Mouse (Mus musculus) heart, postnatal 14 days (tissue): Measurements from ENCODE around the gene Dmrt2. TPM values are rescaled to one million over a fixed set of nuclear protein-coding genes. Genes with fewer than 3 reads are reported as not detected.

Experiments
- DNase-seq, 2 experiments: peaks; one replicate each; pipeline ENCODE4 v3.0.0; 2021 to 2022
- intact Hi-C: fragments of 180-260 bp; cut with DNase I; formaldehyde crosslinking; loops from one replicate; pipeline ENCODE4 v1.15.1; 2025
- long read RNA-seq, 2 experiments: library from polyadenylated mRNA; stranded (forward); transcript quantifications; one replicate each; pipeline ENCODE4 v2.0.0; 2021
- total RNA-seq, 2 experiments: library from RNA; stranded (reverse); gene quantifications; 2 replicates each; pipeline ENCODE4 v1.2.3; 2021

Gene Dmrt2
- under 1 TPM; 0.19 to 0.44 TPM for total RNA-seq
- long read RNA-seq, experiment 1: 0 reads
- long read RNA-seq, experiment 2: 0 reads

GRCm38 (mm10) chr19:25672101-25672950 lies at the start of gene Dmrt2:
Dmrt2 (plus strand) TSS chr19:25672411.
- intact Hi-C loops: loop anchor here (5.0 kb wide), 1 partner anchor 65 kb away; no protein-coding TSS in a partner anchor
- DNase-seq: peak; percentile 64 to 68

- intact Hi-C loops: loop anchor here (1.0 to 10.0 kb wide), 4 partner anchors 81 to 664 kb away; partner anchors contain the start of gene Cbwd1
- peak; percentile 69 to 80 for DNase-seq
Measured at GRCm38 (mm10) chr19:25628490-25628889, 43.7 kb upstream of the Dmrt2 start.

DNA sequence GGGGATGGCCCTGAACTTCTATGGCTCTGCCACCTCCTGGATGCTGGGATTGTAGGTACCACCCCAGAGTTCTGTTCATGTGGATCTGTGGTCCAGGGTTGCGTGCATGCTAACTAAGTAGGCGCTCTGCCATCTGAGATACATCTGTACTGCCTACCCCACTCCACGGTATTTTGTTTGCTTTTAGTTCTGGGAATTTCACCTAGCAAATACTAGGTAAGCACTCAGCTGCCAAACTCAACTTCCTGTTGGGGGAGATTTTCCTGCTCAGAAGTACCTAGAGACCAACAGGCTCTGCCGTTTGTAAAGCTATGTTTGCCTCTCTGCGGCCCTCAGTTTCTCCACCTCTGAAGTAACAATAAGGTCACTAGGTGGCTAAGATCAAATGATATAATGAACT lies 37.1 kb upstream of the Dmrt2 start:
- no peak for DNase-seq
- intact Hi-C loops: loop anchor here (10.0 kb wide), 1 partner anchor 530 kb away; no protein-coding TSS in a partner anchor

DNA sequence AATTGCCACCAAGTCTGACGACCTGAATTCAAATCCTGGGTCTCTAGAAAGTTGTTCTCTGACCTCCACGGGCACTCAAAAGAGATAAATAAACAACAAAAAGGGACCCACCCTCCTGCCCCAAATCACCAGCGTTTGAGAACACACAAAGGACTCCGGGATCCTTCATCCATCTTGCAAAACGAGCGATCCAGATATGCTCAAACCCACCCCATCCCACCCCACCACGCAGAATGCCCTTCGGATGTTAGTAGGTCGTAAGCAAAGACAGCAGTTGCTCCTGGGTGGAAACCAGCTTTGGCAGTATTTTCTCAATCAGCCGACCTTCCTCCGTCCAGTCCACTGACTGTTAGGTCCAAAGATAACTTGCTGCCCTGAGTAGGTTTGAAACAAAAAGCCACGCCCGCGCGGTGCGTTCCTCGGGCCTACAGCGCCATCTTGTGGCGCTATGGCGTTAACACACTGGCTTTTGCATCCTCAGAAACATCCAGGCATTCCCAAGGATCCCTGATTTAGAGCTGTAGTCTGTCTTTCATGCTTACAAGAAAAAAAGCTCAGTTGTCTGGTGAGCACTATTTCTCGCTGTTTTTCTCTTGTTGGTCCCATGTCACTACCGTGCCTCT lies 36.5 kb upstream of the Dmrt2 start:
- peak; percentile 68 to 77 for DNase-seq
- intact Hi-C loops: loop anchor here (10.0 kb wide), 1 partner anchor 531 kb away; no protein-coding TSS in a partner anchor

DNA sequence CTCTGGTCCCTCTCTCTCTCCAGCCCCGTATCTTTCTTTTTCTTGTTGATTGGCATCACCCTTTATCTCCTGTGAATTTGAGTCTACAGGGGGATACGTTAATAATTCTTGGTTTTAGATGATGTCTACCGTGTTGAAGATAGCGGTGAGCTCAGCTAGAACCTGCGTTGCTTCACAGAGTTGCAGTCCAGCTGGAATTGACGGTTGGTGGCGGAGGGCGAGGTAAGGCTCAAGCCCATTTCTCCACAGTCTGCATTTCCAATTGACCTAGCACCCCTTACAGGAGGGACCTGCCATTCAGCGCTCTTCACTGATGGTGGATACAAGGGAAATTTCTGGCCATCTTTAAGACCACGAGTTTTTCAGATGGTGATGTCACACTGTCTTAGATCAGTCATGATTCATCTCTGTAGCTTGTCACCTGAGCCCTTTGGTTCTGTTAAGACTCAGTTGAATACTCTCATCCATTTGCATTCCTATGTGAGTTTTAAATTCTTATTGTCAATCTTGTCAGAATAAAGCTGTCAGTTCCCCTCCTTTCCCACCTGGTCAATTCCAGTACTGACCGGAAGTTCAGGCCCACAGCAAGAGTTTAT lies 33.3 kb upstream of the Dmrt2 start:
- intact Hi-C loops: loop anchor here (10.0 kb wide), 1 partner anchor 534 kb away; no protein-coding TSS in a partner anchor
- no peak for DNase-seq

- no peak for DNase-seq
- intact Hi-C loops: no loop called here
Measured at GRCm38 (mm10) chr19:25641786-25642185, 30.4 kb upstream of the Dmrt2 start.

- intact Hi-C loops: no loop called here
- no peak for DNase-seq
Measured at GRCm38 (mm10) chr19:25647136-25647535, 25.1 kb upstream of the Dmrt2 start.

- no peak for DNase-seq
- intact Hi-C loops: no loop called here
Measured at GRCm38 (mm10) chr19:25648701-25649100, 23.5 kb upstream of the Dmrt2 start.

DNA sequence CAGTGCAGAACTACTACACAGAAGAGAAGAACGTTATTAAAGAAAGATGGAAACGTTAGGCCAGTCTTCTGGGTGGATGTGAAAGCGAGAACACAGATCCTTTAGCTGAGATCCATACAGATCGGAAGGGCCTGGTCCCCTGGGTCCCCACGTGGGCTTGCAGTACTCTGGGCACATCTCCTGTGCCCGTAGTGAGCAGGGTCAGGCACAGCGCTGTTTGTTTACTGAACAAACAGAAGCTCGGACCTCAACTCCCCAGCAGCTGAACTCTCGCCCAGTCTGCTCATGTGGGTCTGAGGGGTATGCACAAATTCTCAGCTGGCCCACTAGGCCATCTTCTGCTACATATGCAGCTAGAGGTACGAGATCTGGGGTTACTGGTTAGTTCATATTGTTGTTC lies 21.7 kb upstream of the Dmrt2 start:
- intact Hi-C loops: no loop called here
- DNase-seq: no peak

- no peak for DNase-seq
- intact Hi-C loops: no loop called here
Measured at GRCm38 (mm10) chr19:25652560-25652959, 19.7 kb upstream of the Dmrt2 start.

GRCm38 (mm10) chr19:25654034-25654749 lies 18.0 kb upstream of the Dmrt2 start:
- DNase-seq: no peak
- intact Hi-C loops: no loop called here

DNA sequence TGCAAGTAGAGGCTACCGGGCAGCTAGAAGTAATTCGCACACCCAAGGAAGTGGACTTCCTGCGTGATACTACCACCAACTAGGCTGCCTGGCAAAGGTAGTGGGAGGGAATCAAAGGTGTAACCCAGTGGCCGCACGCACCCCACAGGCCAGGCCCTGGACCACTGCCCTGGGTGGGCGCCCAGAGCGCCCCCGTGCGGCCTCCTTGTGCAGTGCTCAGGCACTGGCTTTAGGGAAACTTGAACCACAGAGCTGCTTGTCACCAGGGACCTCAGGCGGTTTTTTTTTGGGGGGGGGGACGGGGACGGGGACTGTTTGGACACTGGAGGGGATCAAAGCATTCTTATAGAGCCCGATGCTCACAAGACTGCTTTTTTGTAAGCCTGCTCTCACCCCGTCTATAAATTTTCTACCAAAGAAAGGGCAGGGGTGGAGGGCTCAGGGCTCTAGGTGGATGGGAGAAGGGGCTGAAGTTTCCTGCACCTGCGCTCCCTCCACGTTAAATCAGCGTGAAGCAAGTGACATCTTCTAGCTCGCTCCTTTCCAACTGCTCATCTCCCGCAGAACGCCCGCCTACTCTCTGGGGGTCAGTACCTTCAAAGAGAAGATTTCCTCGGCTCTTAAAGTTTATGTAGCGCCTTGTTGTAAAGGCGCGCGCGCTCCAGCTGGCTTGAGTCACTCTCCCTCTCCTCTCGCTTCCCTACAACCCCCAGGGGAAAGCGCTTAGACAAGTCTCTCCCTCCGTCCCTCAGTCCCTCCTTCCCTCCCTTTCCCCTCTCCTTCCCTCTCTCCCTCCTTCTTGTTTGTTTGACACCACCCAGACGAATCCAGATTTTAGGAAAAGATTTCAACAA lies 6.5 kb upstream of the Dmrt2 start:
- intact Hi-C loops: no loop called here
- no peak for DNase-seq

DNA sequence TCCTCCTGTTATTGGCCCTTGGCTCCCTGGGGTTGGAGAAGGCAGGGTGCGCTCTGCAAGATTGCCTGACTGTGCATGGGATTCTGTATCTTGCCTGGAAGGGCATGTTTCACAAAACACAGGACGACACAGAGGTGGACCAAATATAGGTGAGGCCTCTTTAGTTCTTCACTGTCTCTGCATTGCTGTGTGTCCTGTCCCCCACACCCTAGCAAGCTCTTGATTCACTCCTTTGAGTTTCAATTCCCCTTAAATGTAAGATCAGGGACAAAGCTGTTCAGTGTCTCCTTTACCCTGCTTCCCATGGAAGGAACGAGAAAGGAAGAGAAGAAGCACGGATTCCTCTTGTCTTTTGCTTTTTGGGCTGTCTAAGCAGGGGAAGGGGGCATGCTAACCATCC lies 4.4 kb upstream of the Dmrt2 start:
- intact Hi-C loops: no loop called here

GRCm38 (mm10) chr19:25669593-25670248 lies 2.5 kb upstream of the Dmrt2 start:
- no peak for DNase-seq
- intact Hi-C loops: loop anchor here (5.0 kb wide), 1 partner anchor 62 kb away; no protein-coding TSS in a partner anchor

More for the DNA sequence above, 4.4 kb upstream of the Dmrt2 start:
- no peak for DNase-seq

- intact Hi-C loops: loop anchor here (5.0 kb wide), 1 partner anchor 63 kb away; no protein-coding TSS in a partner anchor
- no peak for DNase-seq
Measured at GRCm38 (mm10) chr19:25670571-25671285, 1.5 kb upstream of the Dmrt2 start.

- DNase-seq: no peak
- intact Hi-C loops: loop anchor here (5.0 kb wide), 1 partner anchor 64 kb away; no protein-coding TSS in a partner anchor
Measured at GRCm38 (mm10) chr19:25671681-25672080, 530 bp upstream of the Dmrt2 start.

GRCm38 (mm10) chr19:25673224-25674055 lies 1.2 kb downstream of the Dmrt2 start:
- intact Hi-C loops: loop anchor here (5.0 kb wide), 1 partner anchor 66 kb away; no protein-coding TSS in a partner anchor
- DNase-seq: peak; percentile 13 to 31
